Mouse (Mus musculus): Measurements from ENCODE around the gene Polr2b.

Polr2b gene

GRCm38 (mm10) chr5:77386596-77387413, 76.9 kb downstream of the Polr2b start:
- no peak for DNase-seq (ENCODE audit: low read depth)

DNA sequence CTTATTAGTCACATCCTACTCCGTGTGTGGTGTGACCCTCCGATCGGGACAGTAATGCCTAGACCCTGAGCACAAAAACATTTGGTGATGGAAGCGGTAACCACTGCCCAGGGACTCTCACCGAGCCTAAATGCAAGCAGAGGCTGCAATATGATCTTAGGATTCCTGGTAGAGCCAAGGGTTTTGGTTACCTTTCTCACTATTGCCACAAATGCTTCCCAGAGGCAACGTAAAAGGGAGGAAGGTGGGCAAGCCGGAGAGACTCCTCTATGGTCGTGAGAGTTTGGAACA, 77.4 kb downstream of the Polr2b start:
- DNase-seq (ENCODE audit: low read depth), result no peak

DNA sequence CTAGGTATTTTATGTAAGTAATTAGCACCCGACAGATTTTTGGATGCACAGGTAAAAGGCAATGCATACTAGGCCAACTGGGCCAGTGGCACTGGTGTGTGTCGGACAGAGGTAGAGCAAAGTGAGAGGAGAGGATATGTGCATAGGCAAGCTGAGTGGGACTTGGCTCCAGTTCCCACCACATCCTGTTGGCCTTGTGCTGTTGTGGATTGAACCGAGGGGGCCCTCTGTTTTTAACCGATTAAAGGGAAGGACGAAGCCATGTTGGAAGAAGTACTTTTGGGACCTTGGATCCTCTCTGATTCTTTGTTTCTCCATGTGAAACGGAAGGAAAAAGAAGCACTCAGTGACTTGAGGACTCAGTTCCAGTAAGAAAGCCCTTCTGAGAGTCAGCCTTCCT, 78.4 kb downstream of the Polr2b start:
- DNase-seq (ENCODE audit: low read depth), result peak; percentile 45

DNA sequence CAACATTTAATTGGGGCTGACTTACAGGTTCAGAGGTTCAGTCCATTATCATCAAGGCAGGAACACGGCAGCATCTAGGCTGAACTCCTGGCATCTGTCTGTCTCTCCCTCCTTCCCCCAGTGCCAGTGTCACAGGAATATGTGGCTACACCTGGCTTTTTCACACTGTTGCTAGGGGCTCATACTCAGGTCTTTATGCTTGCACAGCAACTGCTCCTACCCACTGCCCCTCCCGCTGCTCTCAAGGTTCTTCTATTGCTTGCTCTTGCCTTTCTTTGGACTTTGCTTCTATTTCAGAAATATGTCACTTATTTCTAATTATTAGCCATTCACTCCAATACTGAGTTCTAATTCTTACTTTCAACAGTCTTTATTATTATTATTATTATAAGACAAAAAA, 80.3 kb downstream of the Polr2b start:
- no peak for DNase-seq (ENCODE audit: low read depth)

DNA sequence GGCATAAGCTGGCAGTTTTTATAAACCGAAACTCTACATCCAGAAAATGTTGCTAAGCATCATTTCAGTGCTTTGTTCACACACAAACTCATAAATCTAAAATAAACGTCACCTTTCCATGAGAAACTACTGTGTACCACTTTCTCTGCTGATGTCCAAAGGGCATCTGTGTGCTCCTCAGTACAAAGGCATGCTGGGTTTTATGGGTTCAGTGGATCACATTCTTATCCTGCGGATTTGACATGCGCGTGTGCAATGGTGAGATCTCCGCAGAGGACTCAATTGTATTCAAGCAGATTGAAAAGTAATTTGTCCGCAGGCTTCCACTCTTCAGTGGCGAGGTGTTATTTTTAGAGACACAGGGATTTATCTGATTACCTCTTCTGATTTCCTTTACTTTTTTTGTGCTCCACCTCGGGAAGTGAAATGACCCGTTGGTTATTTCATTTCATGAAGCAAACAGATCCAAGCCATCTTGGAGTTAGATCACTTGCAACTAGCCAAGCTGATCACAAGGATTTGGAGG, 83.2 kb downstream of the Polr2b start:
- no peak for DNase-seq (ENCODE audit: low read depth)

- DNase-seq (ENCODE audit: low read depth), result no peak
These were observed 84.2 kb downstream of the Polr2b start for GRCm38 (mm10) chr5:77393990-77394618.

- no peak for DNase-seq (ENCODE audit: low read depth)
These were observed 88.5 kb downstream of the Polr2b start for GRCm38 (mm10) chr5:77398285-77399057.

Data from 416B (cell line).